In the genomic region with DNA sequence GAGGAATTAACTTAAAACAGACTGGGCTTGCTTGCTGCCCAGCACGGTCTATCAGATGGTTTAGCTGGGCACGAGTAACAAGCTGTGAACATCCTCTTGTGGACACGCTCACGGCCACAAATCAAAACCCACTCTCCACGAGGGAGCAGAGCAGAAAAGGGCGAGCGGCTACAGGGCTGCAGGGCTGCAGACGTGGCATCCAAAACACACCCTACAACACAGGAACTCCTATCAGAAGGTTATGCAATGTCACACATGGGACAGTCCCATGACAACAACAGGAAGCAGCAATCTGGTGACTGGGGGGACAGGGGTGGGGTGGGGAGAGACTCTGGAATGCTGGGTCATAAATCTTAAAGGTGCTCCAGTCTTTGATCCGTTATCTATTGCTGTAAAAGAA, we compare ENCODE assay signal across 8 mouse cellular contexts. TPM values are rescaled to one million over a fixed set of nuclear protein-coding genes. Genes with fewer than 3 reads are reported as not detected.
DNase-seq lines count a peak whose midpoint lies in the region; ATAC-seq lines count a peak whose summit lies in the region.

No protein-coding gene starts in this region.

- no peak overlapping the region for H3K4me2 ChIP-seq in embryonic facial prominence, embryonic 12.5 days (replicated peaks)
- 0 out of 2 replicates have a peak overlapping the region, but pooled peaks have one; percentile 19 for H3K4me2 ChIP-seq in intestine, embryonic 16.5 days (ENCODE audit: low read depth, low read length)
- H3K4me2 ChIP-seq in lung, embryonic 16.5 days (ENCODE audit: low read depth, low read length): no peak overlapping the region; the same call in 1 of the 2 replicates
- H3K4me2 ChIP-seq in forebrain, embryonic 15.5 days (replicated peaks): no peak overlapping the region

- H3K4me1 ChIP-seq in embryonic facial prominence, embryonic 12.5 days: peaks cover 18% of the 10 kb centered on the region
- peaks cover 27% of the 10 kb centered on the region for H3K4me1 ChIP-seq in intestine, embryonic 16.5 days (ENCODE audit: control insufficient read depth, insufficient read depth, low read length)
- peaks cover 17% of the 10 kb centered on the region for H3K4me1 ChIP-seq in lung, embryonic 16.5 days (replicated peaks; ENCODE audit: control insufficient read depth, insufficient read depth, low read length)
- H3K4me1 ChIP-seq in forebrain, embryonic 15.5 days: peaks cover 14% of the 10 kb centered on the region

- H3K4me3 ChIP-seq in embryonic facial prominence, embryonic 12.5 days: no peak overlapping the region
- H3K4me3 ChIP-seq in intestine, embryonic 16.5 days (ENCODE audit: low read length): no peak overlapping the region
- H3K4me3 ChIP-seq in lung, embryonic 16.5 days (ENCODE audit: low read length): no peak overlapping the region
- no peak overlapping the region for H3K4me3 ChIP-seq in forebrain, embryonic 15.5 days

- no peaks in the 10 kb centered on the region for H3K9me3 ChIP-seq in embryonic facial prominence, embryonic 12.5 days
- no peaks in the 10 kb centered on the region for H3K9me3 ChIP-seq in intestine, embryonic 16.5 days (ENCODE audit: control insufficient read depth, low read length)
- H3K9me3 ChIP-seq in lung, embryonic 16.5 days (ENCODE audit: control insufficient read depth, low read length): no peaks in the 10 kb centered on the region
- no peaks in the 10 kb centered on the region for H3K9me3 ChIP-seq in forebrain, embryonic 15.5 days

- H3K9ac ChIP-seq in embryonic facial prominence, embryonic 12.5 days: no peak overlapping the region
- H3K9ac ChIP-seq in intestine, embryonic 16.5 days (ENCODE audit: low read depth, low read length): peak overlapping the region; percentile 48
- peak overlapping the region; percentile 22; the same call in 1 of the 2 replicates for H3K9ac ChIP-seq in lung, embryonic 16.5 days (ENCODE audit: low read length)
- no peak overlapping the region for H3K9ac ChIP-seq in forebrain, embryonic 15.5 days (replicated peaks)

- no peaks in the 10 kb centered on the region for H3K36me3 ChIP-seq in embryonic facial prominence, embryonic 12.5 days
- H3K36me3 ChIP-seq in intestine, embryonic 16.5 days (ENCODE audit: control insufficient read depth, insufficient read depth, low read length): no peaks in the 10 kb centered on the region
- H3K36me3 ChIP-seq in lung, embryonic 16.5 days (ENCODE audit: control insufficient read depth, insufficient read depth, low read length): no peaks in the 10 kb centered on the region
- H3K36me3 ChIP-seq in forebrain, embryonic 15.5 days: no peaks in the 10 kb centered on the region

- DNase-seq in NIH3T3 (ENCODE audit: low read depth): peak; percentile 21
- no peak for DNase-seq in spleen, adult 12 weeks (ENCODE audit: low spot score)
- DNase-seq in layer of hippocampus, postnatal 25 days (ENCODE audit: extremely low spot score in 1 of 2, low spot score in 1 of 2): no peak
- DNase-seq in frontal cortex, postnatal 10 days (ENCODE audit: low spot score in 2 of 2): no peak

- 0 out of 2 replicates have a peak overlapping the region, but pooled peaks have one; percentile 50 for H3K27ac ChIP-seq in embryonic facial prominence, embryonic 12.5 days
- H3K27ac ChIP-seq in intestine, embryonic 16.5 days (ENCODE audit: low read length): peak overlapping the region; percentile 88
- H3K27ac ChIP-seq in lung, embryonic 16.5 days (ENCODE audit: low read length): peak overlapping the region; percentile 62
- no peak overlapping the region for H3K27ac ChIP-seq in forebrain, embryonic 15.5 days (replicated peaks)

- ATAC-seq in embryonic facial prominence, embryonic 12.5 days (ENCODE audit: insufficient number of reproducible peaks, insufficient read depth, low FRiP score, low TSS enrichment): no peak
- peak; percentile 90 for ATAC-seq in intestine, embryonic 16.5 days
- peak; percentile 52; the same call in 1 of the 2 replicates for ATAC-seq in lung, embryonic 16.5 days (ENCODE audit: low read depth)
- no peak for ATAC-seq in forebrain, embryonic 15.5 days (replicated peaks)

- 27% methylated on average over 9 of the region's 9 CpGs for WGBS in embryonic facial prominence, embryonic 12.5 days
- WGBS in intestine, embryonic 16.5 days: 15% methylated on average over 9 of the region's 9 CpGs
- 37% methylated on average over 9 of the region's 9 CpGs for WGBS in lung, embryonic 16.5 days
- WGBS in forebrain, embryonic 15.5 days: 86% methylated on average over 9 of the region's 9 CpGs

- H3K27me3 ChIP-seq in embryonic facial prominence, embryonic 12.5 days: no peaks in the 10 kb centered on the region
- no peaks in the 10 kb centered on the region for H3K27me3 ChIP-seq in intestine, embryonic 16.5 days (replicated peaks; ENCODE audit: control insufficient read depth, insufficient read depth, low read length)
- no peaks in the 10 kb centered on the region for H3K27me3 ChIP-seq in lung, embryonic 16.5 days (ENCODE audit: control insufficient read depth, insufficient read depth, low read depth, low read length)
- no peaks in the 10 kb centered on the region for H3K27me3 ChIP-seq in forebrain, embryonic 15.5 days

RNA-seq across cellular contexts. Expression of a gene that starts 10.1 kb away (rescaled TPM):
- 123 and 127 TPM in 2 replicates for polyA plus RNA-seq in embryonic facial prominence, embryonic 12.5 days (2016; fragmentation: Nextera tagmentation; extraction: Ambion mirVana)
- 175 and 183 TPM in 2 replicates for polyA plus RNA-seq in intestine, embryonic 16.5 days (2015; fragmentation: Nextera tagmentation; extraction: Ambion mirVana)
- polyA plus RNA-seq in lung, embryonic 16.5 days (2015; fragmentation: Nextera tagmentation; extraction: Ambion mirVana): 131 and 138 TPM in 2 replicates
- 10 to 100 TPM; 82.7 to 91.6 TPM for total RNA-seq in layer of hippocampus, postnatal 25 days (2021)
- polyA plus RNA-seq in forebrain, embryonic 15.5 days (2015; fragmentation: Nextera tagmentation; extraction: Ambion mirVana): 221 and 224 TPM in 2 replicates

Comparison
In these comparisons a context has a peak if more than half of its experiments do, and no peak if none do; other contexts are left out.
1. ATAC-seq: peak in intestine, embryonic 16.5 days (single experiment) and lung, embryonic 16.5 days (single experiment); none in embryonic facial prominence, embryonic 12.5 days (single experiment) and forebrain, embryonic 15.5 days (single experiment).
2. H3K9ac ChIP-seq: peak in intestine, embryonic 16.5 days (single experiment) and lung, embryonic 16.5 days (single experiment); none in embryonic facial prominence, embryonic 12.5 days (single experiment) and forebrain, embryonic 15.5 days (single experiment).